Mouse (Mus musculus): ENCODE results near the gene Bzw1. TPM values are rescaled to one million over a fixed set of nuclear protein-coding genes. Genes with fewer than 3 reads are reported as not detected.

Bzw1 gene
- 359 TPM for polyA plus RNA-seq (2014; fragmentation: Illumina TruSeq; extraction: RNeasy Lipid Tissue Mini Kit (QIAGEN cat#74804); ENCODE audit: low read depth, low replicate concordance)

GRCm38 (mm10) chr1:58392652-58393283 is at the start of gene Bzw1:
Bzw1 (plus strand) TSS chr1:58392898.

GRCm38 (mm10) chr1:58423371-58424248 is 30.9 kb downstream of the Bzw1 start, which contains the start of gene Clk1:
Clk1 (minus strand) TSS chr1:58424066.

GRCm38 (mm10) chr1:58445143-58445722 is 52.5 kb downstream of the Bzw1 start, which contains the start of the genes Nif3l1 and Ppil3:
Nif3l1 (plus strand) TSS chr1:58445151.
Ppil3 (minus strand) TSS chr1:58445486.

Other genes with a start within 250 kb of the Bzw1 start
- not detected for gene Aox4, start 182.5 kb upstream of the Bzw1 start, polyA plus RNA-seq (2014; fragmentation: Illumina TruSeq; extraction: RNeasy Lipid Tissue Mini Kit (QIAGEN cat#74804); ENCODE audit: low read depth, low replicate concordance)
- 0.24 TPM for gene Aox2, start 114.6 kb upstream of the Bzw1 start, polyA plus RNA-seq (2014; fragmentation: Illumina TruSeq; extraction: RNeasy Lipid Tissue Mini Kit (QIAGEN cat#74804); ENCODE audit: low read depth, low replicate concordance)
- gene Clk1, start 31.2 kb downstream of the Bzw1 start, polyA plus RNA-seq (2014; fragmentation: Illumina TruSeq; extraction: RNeasy Lipid Tissue Mini Kit (QIAGEN cat#74804); ENCODE audit: low read depth, low replicate concordance) = 329 TPM
- 29.5 TPM for gene Nif3l1, start 52.3 kb downstream of the Bzw1 start, polyA plus RNA-seq (2014; fragmentation: Illumina TruSeq; extraction: RNeasy Lipid Tissue Mini Kit (QIAGEN cat#74804); ENCODE audit: low read depth, low replicate concordance)
- gene Ppil3, start 52.6 kb downstream of the Bzw1 start, polyA plus RNA-seq (2014; fragmentation: Illumina TruSeq; extraction: RNeasy Lipid Tissue Mini Kit (QIAGEN cat#74804); ENCODE audit: low read depth, low replicate concordance) = 108 TPM
- 60.0 TPM for gene Orc2, start 112.2 kb downstream of the Bzw1 start, polyA plus RNA-seq (2014; fragmentation: Illumina TruSeq; extraction: RNeasy Lipid Tissue Mini Kit (QIAGEN cat#74804); ENCODE audit: low read depth, low replicate concordance)
- gene Fam126b, start 193.4 kb downstream of the Bzw1 start, polyA plus RNA-seq (2014; fragmentation: Illumina TruSeq; extraction: RNeasy Lipid Tissue Mini Kit (QIAGEN cat#74804); ENCODE audit: low read depth, low replicate concordance) = 69.7 TPM
- 133 TPM for gene Ndufb3, start 193.5 kb downstream of the Bzw1 start, polyA plus RNA-seq (2014; fragmentation: Illumina TruSeq; extraction: RNeasy Lipid Tissue Mini Kit (QIAGEN cat#74804); ENCODE audit: low read depth, low replicate concordance)

Data from kidney, adult 10 weeks (tissue).